Mouse (Mus musculus) heart, adult 9 months (tissue): ENCODE results near the gene Dcun1d4.
"Not testable (repeated sequence)": the region's sequence is repeated elsewhere in the genome, so short reads cannot be mapped to it uniquely, and the experiment has no call there.

Experiments used
- DNase-seq, 2 experiments: peaks; one replicate each; pipeline ENCODE4 v3.0.0; 2022; ENCODE audit warnings: low spot score in 2 of 2

The Dcun1d4 gene

GRCm38 (mm10) chr5:73547252-73547651, 66.5 kb downstream of the Dcun1d4 start:
- DNase-seq: no peak

GRCm38 (mm10) chr5:73548237-73548636, 67.4 kb downstream of the Dcun1d4 start:
- peak; percentile 39 to 53 for DNase-seq

GRCm38 (mm10) chr5:73548838-73549237, 68.0 kb downstream of the Dcun1d4 start:
- no peak for DNase-seq

- no peak for DNase-seq
Observed at GRCm38 (mm10) chr5:73551836-73552235, 71.0 kb downstream of the Dcun1d4 start.

GRCm38 (mm10) chr5:73553903-73554302, 73.1 kb downstream of the Dcun1d4 start:
- no peak for DNase-seq

GRCm38 (mm10) chr5:73555096-73555852, 74.5 kb downstream of the Dcun1d4 start:
- DNase-seq: peak; percentile 29 to 42

GRCm38 (mm10) chr5:73556733-73557425, 76.1 kb downstream of the Dcun1d4 start:
- no peak for DNase-seq

GRCm38 (mm10) chr5:73558756-73559155, 78.0 kb downstream of the Dcun1d4 start:
- no peak for DNase-seq

GRCm38 (mm10) chr5:73564038-73564437, 83.2 kb downstream of the Dcun1d4 start:
- peak; percentile 46 to 51 for DNase-seq

GRCm38 (mm10) chr5:73566119-73566518, 85.3 kb downstream of the Dcun1d4 start:
- DNase-seq: no peak

- DNase-seq: no peak
Observed at GRCm38 (mm10) chr5:73566892-73567291, 86.1 kb downstream of the Dcun1d4 start.

GRCm38 (mm10) chr5:73569181-73569580, 88.4 kb downstream of the Dcun1d4 start:
- no peak for DNase-seq

- no peak for DNase-seq
Observed at GRCm38 (mm10) chr5:73571395-73572156, 90.8 kb downstream of the Dcun1d4 start.

GRCm38 (mm10) chr5:73572846-73573245, 92.0 kb downstream of the Dcun1d4 start:
- DNase-seq: no peak

- DNase-seq: peak; percentile 13 to 40
Observed at GRCm38 (mm10) chr5:73573789-73574188, 93.0 kb downstream of the Dcun1d4 start.

GRCm38 (mm10) chr5:73574616-73575015, 93.8 kb downstream of the Dcun1d4 start:
- peak; percentile 28 to 31 for DNase-seq

- DNase-seq: no peak
Observed at GRCm38 (mm10) chr5:73576708-73577107, 95.9 kb downstream of the Dcun1d4 start.

- DNase-seq: no peak
Observed at GRCm38 (mm10) chr5:73578131-73578530, 97.3 kb downstream of the Dcun1d4 start.

- DNase-seq: not testable (repeated sequence)
Observed at GRCm38 (mm10) chr5:73584011-73584410, 103.2 kb downstream of the Dcun1d4 start.

- no peak for DNase-seq
Observed at GRCm38 (mm10) chr5:73585212-73586115, 104.7 kb downstream of the Dcun1d4 start.

- no peak for DNase-seq
Observed at GRCm38 (mm10) chr5:73586597-73586996, 105.8 kb downstream of the Dcun1d4 start.
